8 mouse cellular contexts compared by ENCODE assay signal in genomic region chrX:36226577-36226976, GRCm38 (mm10). TPM values are rescaled to one million over a fixed set of nuclear protein-coding genes. Genes with fewer than 3 reads are reported as not detected.
DNase-seq lines count a peak whose midpoint lies in the region; ATAC-seq and TF ChIP-seq lines count a peak whose summit lies in the region.

No protein-coding gene starts in this region.

- no peaks in the 10 kb centered on the region for H3K36me3 ChIP-seq in intestine, postnatal 0 days (ENCODE audit: control insufficient read depth, insufficient read depth)
- no peaks in the 10 kb centered on the region for H3K36me3 ChIP-seq in intestine, embryonic 15.5 days
- H3K36me3 ChIP-seq in neural tube, embryonic 12.5 days = no peaks in the 10 kb centered on the region

- no peaks in the 10 kb centered on the region for H3K4me1 ChIP-seq in intestine, postnatal 0 days (replicated peaks; ENCODE audit: control insufficient read depth, insufficient read depth, low read length)
- H3K4me1 ChIP-seq in intestine, embryonic 15.5 days (replicated peaks) = no peaks in the 10 kb centered on the region
- H3K4me1 ChIP-seq in neural tube, embryonic 12.5 days = no peaks in the 10 kb centered on the region

- no peaks in the 10 kb centered on the region for H3K9me3 ChIP-seq in intestine, postnatal 0 days (ENCODE audit: control insufficient read depth)
- no peaks in the 10 kb centered on the region for H3K9me3 ChIP-seq in intestine, embryonic 15.5 days
- no peaks in the 10 kb centered on the region for H3K9me3 ChIP-seq in neural tube, embryonic 12.5 days

- intact Hi-C loops in heart, postnatal 14 days (cut with DNase I) = loop anchor here (2.0 to 5.0 kb wide), 3 partner anchors 101 to 166 kb away; partner anchors contain the start of gene Lonrf3
- intact Hi-C loops in left cerebral cortex, postnatal 10 days (cut with DNase I) = loop anchor here (5.0 kb wide), 2 partner anchors 126 to 166 kb away; no protein-coding TSS in a partner anchor

- DNase-seq in NIH3T3 (ENCODE audit: low read depth) = peak; percentile 48
- DNase-seq in cerebellum, adult 8-10 months = peak; percentile 33
- DNase-seq in heart, postnatal 14 days = peak; percentile 36 to 55
- peak; percentile 5 to 45 for DNase-seq in left cerebral cortex, postnatal 10 days (ENCODE audit: extremely low spot score in 1 of 2, low spot score in 2 of 2)
- no peak for DNase-seq in yolk sac, embryonic 10.5 days (ENCODE audit: low spot score)

- no peaks in the 10 kb centered on the region for H3K27me3 ChIP-seq in intestine, postnatal 0 days (replicated peaks; ENCODE audit: control insufficient read depth, insufficient read depth, low read length)
- H3K27me3 ChIP-seq in intestine, embryonic 15.5 days (replicated peaks) = no peaks in the 10 kb centered on the region
- no peaks in the 10 kb centered on the region for H3K27me3 ChIP-seq in neural tube, embryonic 12.5 days (replicated peaks)

- TF ChIP-seq CTCF in intestine, postnatal 0 days (IDR thresholded peaks at IDR 0.05; ENCODE audit: low read depth) = peak; percentile 72

- 35% methylated on average over 2 of the region's 2 CpGs for WGBS in intestine, postnatal 0 days
- WGBS in intestine, embryonic 15.5 days = 45% methylated on average over 2 of the region's 2 CpGs
- 34% methylated on average over 2 of the region's 2 CpGs for WGBS in neural tube, embryonic 12.5 days

- H3K9ac ChIP-seq in intestine, postnatal 0 days (ENCODE audit: low read depth, low read length) = no peak overlapping the region
- no peak overlapping the region for H3K9ac ChIP-seq in intestine, embryonic 15.5 days
- H3K9ac ChIP-seq in neural tube, embryonic 12.5 days = no peak overlapping the region

- no peak overlapping the region for H3K27ac ChIP-seq in intestine, postnatal 0 days (ENCODE audit: low read depth, low read length)
- H3K27ac ChIP-seq in intestine, embryonic 15.5 days = no peak overlapping the region
- no peak overlapping the region for H3K27ac ChIP-seq in neural tube, embryonic 12.5 days

- ATAC-seq in intestine, postnatal 0 days = no peak
- ATAC-seq in intestine, embryonic 15.5 days = no peak
- 0 out of 2 replicates have a peak, but pooled peaks have one; percentile 25 for ATAC-seq in neural tube, embryonic 12.5 days (ENCODE audit: low FRiP score, low read depth)

- H3K4me3 ChIP-seq in intestine, postnatal 0 days (ENCODE audit: low read depth, low read length) = no peak overlapping the region
- no peak overlapping the region for H3K4me3 ChIP-seq in intestine, embryonic 15.5 days (replicated peaks)
- no peak overlapping the region for H3K4me3 ChIP-seq in neural tube, embryonic 12.5 days

- H3K4me2 ChIP-seq in intestine, postnatal 0 days (replicated peaks; ENCODE audit: low read depth) = no peak overlapping the region
- H3K4me2 ChIP-seq in intestine, embryonic 15.5 days (replicated peaks) = no peak overlapping the region
- no peak overlapping the region for H3K4me2 ChIP-seq in neural tube, embryonic 12.5 days (replicated peaks)

RNA-seq across cellular contexts. Expression of gene Zcchc12, which starts 30.9 kb away (rescaled TPM):
- 12.0 and 12.3 TPM in 2 replicates for polyA plus RNA-seq in intestine, postnatal 0 days (2015; fragmentation: Nextera tagmentation; extraction: Ambion mirVana)
- 18.6 and 19.6 TPM in 2 replicates for polyA plus RNA-seq in intestine, embryonic 15.5 days (2015; fragmentation: Nextera tagmentation; extraction: Ambion mirVana)
- total RNA-seq in heart, postnatal 14 days (2021) = under 1 TPM; 0.17 TPM
- total RNA-seq in left cerebral cortex, postnatal 10 days (2021) = 100 to 1,000 TPM in 1 of 2 experiments, 10 to 100 TPM in 1; 96.7 to 114 TPM
- 31.9 and 33.0 TPM in 2 replicates for polyA plus RNA-seq in neural tube, embryonic 12.5 days (2016; fragmentation: Nextera tagmentation; extraction: Ambion mirVana)
